Mouse (Mus musculus) heart, embryonic 15.5 days (tissue): ENCODE measurements at regions not wholly inside any gene's neighbourhood (a gene's known extent, or its start where the extent isn't known, plus 50 kb on each side); places are given as distances from the start of the nearest gene placed in this dataset.

Experiments used
- ATAC-seq: fragments of 200-750 bp; cut with Nextera tagmentation; replicated peaks from 2 replicates; pipeline ENCODE4 v1.8.0; 2017; ENCODE audit warnings: low read depth, moderate TSS enrichment; ENCODE audit not compliant: insufficient number of reproducible peaks, insufficient read depth, low FRiP score
- H3K27ac ChIP-seq: fragments of 300-500 bp; sonication (generic); 2 replicates; pipeline ENCODE4 v1.5.1; 2015; ENCODE audit warnings: mild to moderate bottlenecking, inconsistent platforms
- H3K27me3 ChIP-seq: fragments of 300-500 bp; sonication (generic); 2 replicates; pipeline ENCODE4 v1.6.1; 2015; ENCODE audit warnings: inconsistent platforms
- H3K36me3 ChIP-seq: fragments of 300-500 bp; sonication (generic); 2 replicates; pipeline ENCODE4 v1.6.1; 2015; ENCODE audit warnings: mild to moderate bottlenecking, inconsistent platforms
- H3K4me1 ChIP-seq: fragments of 300-500 bp; sonication (generic); replicated peaks from 2 replicates; pipeline ENCODE4 v1.6.1; 2015; ENCODE audit warnings: inconsistent platforms
- H3K4me2 ChIP-seq: fragments of 300-500 bp; sonication (generic); 2 replicates; pipeline ENCODE4 v1.6.1; 2015; ENCODE audit warnings: inconsistent platforms, mild to moderate bottlenecking, moderate library complexity
- H3K4me3 ChIP-seq: fragments of 300-500 bp; sonication (generic); 2 replicates; pipeline ENCODE4 v1.5.1; 2015; ENCODE audit warnings: mild to moderate bottlenecking, inconsistent platforms
- H3K9ac ChIP-seq: fragments of 300-500 bp; sonication (generic); 2 replicates; pipeline ENCODE4 v1.6.1; 2015; ENCODE audit warnings: mild to moderate bottlenecking, inconsistent platforms
- H3K9me3 ChIP-seq: fragments of 300-500 bp; sonication (generic); replicated peaks from 2 replicates; pipeline ENCODE4 v1.6.1; 2016; ENCODE audit warnings: inconsistent platforms
- WGBS: fragments of 180-500 bp; shearing (Covaris S2); methylation state at CpG from one replicate; pipeline ENCODE4 v1.1.7; 2015; ENCODE audit warnings: mixed read lengths; 5-methylcytosine and 5-hydroxymethylcytosine counted together

DNA sequence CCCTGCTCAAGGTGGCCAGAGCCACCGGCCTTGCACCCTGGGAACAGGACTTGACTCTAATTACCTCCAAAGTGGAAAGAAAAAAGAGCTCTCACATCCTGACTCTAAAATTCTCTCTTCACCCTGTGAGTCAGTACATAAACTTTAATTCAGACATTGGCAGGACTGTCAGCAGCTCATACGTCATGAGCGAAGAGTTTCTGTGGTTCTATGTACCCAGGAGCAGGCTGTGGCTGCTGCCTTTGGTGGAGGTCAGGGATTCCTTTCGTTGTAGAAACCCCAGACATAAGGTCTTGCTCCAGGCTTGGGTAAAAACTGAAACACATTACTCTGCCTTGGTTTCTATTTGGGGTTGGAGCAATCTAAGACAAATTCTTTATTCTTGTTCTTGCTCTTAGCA lies 319.4 kb downstream of the Foxa2 start:
- H3K27me3 ChIP-seq, result no peaks in the 10 kb centered on the region; the same call in 1 of the 2 replicates
- no peak overlapping the region for H3K4me3 ChIP-seq
- H3K36me3 ChIP-seq, result no peaks in the 10 kb centered on the region
- ATAC-seq, result no peak
- H3K4me1 ChIP-seq, result no peaks in the 10 kb centered on the region
- 65% methylated on average over 4 of the region's 4 CpGs for WGBS
- H3K9me3 ChIP-seq, result no peaks in the 10 kb centered on the region
- H3K4me2 ChIP-seq, result no peak overlapping the region
- H3K27ac ChIP-seq, result no peak overlapping the region
- H3K9ac ChIP-seq, result no peak overlapping the region

DNA sequence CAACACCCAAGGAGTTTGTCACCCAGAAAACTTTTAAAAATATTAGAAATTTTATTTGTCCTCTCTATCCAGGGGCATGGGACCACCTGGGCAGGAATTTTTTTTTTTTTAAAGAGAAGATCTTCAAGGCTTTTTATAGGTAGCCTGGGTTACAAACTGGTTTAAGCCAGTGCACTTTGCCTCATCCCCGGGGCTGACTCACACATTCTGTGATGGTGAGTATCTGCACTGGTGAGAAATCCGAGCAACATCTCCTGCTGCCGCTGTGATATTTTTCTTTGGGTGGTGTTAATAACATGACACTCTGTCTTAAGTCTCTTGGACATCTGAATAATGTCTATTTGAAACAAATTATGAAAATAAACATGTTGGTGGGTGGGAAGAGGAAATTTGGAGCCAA lies 327.8 kb downstream of the Foxa2 start:
- H3K27ac ChIP-seq, result no peak overlapping the region
- 74% methylated on average over 3 of the region's 3 CpGs for WGBS
- H3K4me2 ChIP-seq, result no peak overlapping the region
- H3K4me3 ChIP-seq, result no peak overlapping the region
- H3K9ac ChIP-seq, result no peak overlapping the region
- no peaks in the 10 kb centered on the region for H3K9me3 ChIP-seq
- H3K4me1 ChIP-seq, result no peaks in the 10 kb centered on the region
- no peaks in the 10 kb centered on the region for H3K27me3 ChIP-seq
- no peaks in the 10 kb centered on the region for H3K36me3 ChIP-seq
- no peak for ATAC-seq

DNA sequence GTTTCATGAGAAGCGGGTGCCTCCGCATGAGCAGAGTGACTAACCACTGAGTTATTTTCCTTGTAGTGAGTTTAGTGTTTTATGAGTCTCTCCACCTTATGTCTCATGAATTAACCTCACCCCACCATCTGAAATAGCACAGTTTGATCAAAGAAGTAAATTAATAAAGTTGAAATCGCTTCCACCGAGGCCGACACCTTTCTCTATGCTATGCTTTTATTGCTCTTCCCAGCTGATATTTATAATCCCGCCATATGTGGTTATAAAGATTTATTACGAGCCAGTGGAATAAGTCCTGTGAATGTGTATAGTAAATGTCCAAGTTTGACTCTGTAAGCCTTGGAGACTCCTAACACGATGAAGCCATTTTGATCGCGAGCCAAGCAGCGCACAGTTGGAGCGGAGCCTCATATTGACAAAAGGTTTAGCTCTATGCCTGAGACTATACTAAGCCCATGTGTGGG lies 329.3 kb downstream of the Foxa2 start:
- no peaks in the 10 kb centered on the region for H3K27me3 ChIP-seq
- no peaks in the 10 kb centered on the region for H3K4me1 ChIP-seq
- no peak overlapping the region for H3K4me2 ChIP-seq
- WGBS, result 85% methylated on average over 12 of the region's 12 CpGs
- no peak overlapping the region for H3K4me3 ChIP-seq
- ATAC-seq, result no peak
- no peaks in the 10 kb centered on the region for H3K36me3 ChIP-seq
- H3K9me3 ChIP-seq, result no peaks in the 10 kb centered on the region
- H3K9ac ChIP-seq, result no peak overlapping the region
- H3K27ac ChIP-seq, result no peak overlapping the region

DNA sequence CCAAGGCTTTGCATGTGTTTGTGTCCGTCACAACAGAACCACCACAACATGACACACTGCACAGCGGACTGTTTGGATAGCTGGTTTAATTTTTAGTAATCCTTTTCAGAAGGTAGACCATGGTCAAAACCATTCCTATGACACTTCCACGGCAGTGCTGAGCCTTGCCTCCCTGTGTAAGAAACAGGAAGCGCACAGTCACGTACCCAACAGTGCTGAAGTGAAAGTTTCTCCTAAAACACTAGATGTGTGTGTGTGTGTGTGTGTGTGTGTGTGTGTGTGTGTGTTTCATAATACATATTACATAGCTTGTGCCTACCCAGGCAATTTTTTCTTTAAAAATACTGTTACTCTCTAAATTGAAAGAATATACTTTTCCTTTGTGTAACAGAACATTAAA lies 331.0 kb downstream of the Foxa2 start:
- Histone ChIP-seq H3K27ac (no peak overlapping the region), H3K27me3 (no peaks in the 10 kb centered on the region), H3K4me1 (peaks cover 8% of the 10 kb centered on the region), H3K9me3 (no peaks in the 10 kb centered on the region), H3K4me3 (no peak overlapping the region), H3K9ac (no peak overlapping the region), H3K36me3 (no peaks in the 10 kb centered on the region), H3K4me2 (no peak overlapping the region)
- WGBS, result 84% methylated on average over 5 of the region's 5 CpGs
- no peak for ATAC-seq

DNA sequence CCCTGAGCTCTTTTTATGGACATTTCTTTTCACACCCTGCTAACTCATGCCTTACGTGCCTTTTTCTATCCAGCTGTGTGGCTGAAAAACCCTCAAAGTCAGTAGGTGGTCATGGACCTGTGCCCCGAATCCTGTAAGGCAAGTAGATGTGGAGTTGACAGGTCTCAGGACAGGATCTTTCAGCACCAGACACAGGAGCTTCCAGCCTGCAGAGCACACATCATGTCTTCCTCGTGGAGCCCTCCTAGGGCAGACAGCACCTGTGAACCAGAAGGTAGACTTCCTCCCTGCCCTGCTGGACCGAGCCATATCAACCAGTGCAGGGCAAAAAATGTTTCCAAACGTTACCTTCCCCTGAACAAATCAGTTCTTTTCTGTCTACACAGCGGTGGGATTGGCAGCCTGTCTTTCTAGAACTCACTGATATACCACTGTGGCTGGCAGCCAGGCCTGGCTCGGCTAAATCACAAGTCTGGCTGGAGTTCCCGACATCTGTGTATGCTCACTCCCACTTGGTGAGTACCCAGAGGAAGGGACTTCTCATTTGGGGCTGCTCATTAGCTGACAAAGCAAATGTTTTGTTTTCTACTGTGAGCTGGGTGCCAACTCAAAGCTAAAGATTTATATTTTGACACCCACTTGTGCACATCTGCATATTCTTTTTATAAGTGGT lies 336.0 kb downstream of the Foxa2 start:
- 16% methylated on average over 8 of the region's 8 CpGs for WGBS
- Histone ChIP-seq H3K4me3 (no peak overlapping the region), H3K9ac (no peak overlapping the region), H3K9me3 (no peaks in the 10 kb centered on the region), H3K4me2 (peak overlapping the region; percentile 46), H3K4me1 (peaks cover 16% of the 10 kb centered on the region), H3K27ac (peak overlapping the region; percentile 68), H3K27me3 (0 out of 2 replicates have a peak, but pooled peaks cover under 1% of the 10 kb centered on the region), H3K36me3 (no peaks in the 10 kb centered on the region)
- ATAC-seq, result peak; percentile 94

DNA sequence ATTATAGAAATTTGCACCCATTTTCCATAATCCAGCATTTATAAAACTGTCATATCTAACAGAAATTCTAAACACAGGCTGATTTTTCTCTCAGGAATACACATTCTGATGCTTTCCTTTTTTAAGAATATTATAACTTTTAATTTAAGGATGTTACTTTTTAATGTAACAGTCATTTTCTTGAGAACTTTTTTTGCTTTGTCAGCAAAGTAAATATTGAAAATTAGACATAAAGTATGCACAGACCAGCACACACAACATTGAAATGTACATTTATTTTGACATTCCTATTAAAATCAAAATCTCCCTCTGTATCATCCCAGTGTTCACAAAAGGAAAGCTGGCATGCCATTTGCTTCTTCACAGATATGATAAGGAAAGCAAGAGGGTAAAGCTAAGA lies 337.0 kb downstream of the Foxa2 start:
- Histone ChIP-seq H3K36me3 (no peaks in the 10 kb centered on the region), H3K9me3 (no peaks in the 10 kb centered on the region), H3K4me2 (no peak overlapping the region), H3K27me3 (0 out of 2 replicates have a peak, but pooled peaks cover 2% of the 10 kb centered on the region), H3K9ac (no peak overlapping the region), H3K4me1 (peaks cover 16% of the 10 kb centered on the region), H3K27ac (no peak overlapping the region; the same call in 1 of the 2 replicates), H3K4me3 (no peak overlapping the region)
- ATAC-seq, result no peak

DNA sequence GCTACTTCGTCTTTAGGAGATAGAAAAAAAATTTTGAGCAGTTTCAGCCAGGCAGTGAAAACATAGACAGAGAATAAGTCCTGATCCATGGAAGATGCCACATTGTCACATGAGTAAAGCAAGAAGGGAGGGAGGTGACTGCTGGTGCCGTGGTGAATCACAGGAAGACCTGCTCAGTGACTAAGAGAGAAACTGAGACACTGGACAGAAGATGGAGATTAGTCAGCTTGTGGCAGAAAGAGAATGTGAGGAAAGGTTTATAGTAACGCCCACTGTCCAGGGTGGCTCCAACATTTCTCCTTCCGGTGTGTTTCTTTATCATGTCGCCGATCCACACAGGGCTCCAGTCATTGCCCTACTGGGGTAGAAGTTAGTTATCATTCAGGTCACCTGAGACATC lies 339.6 kb downstream of the Foxa2 start:
- H3K27me3 ChIP-seq, result 0 out of 2 replicates have a peak, but pooled peaks cover 2% of the 10 kb centered on the region
- H3K4me3 ChIP-seq, result no peak overlapping the region
- no peak for ATAC-seq
- H3K27ac ChIP-seq, result no peak overlapping the region
- H3K36me3 ChIP-seq, result no peaks in the 10 kb centered on the region
- no peak overlapping the region for H3K4me2 ChIP-seq
- H3K4me1 ChIP-seq, result peaks cover 16% of the 10 kb centered on the region
- no peak overlapping the region for H3K9ac ChIP-seq
- no peaks in the 10 kb centered on the region for H3K9me3 ChIP-seq
- 77% methylated on average over 6 of the region's 6 CpGs for WGBS

DNA sequence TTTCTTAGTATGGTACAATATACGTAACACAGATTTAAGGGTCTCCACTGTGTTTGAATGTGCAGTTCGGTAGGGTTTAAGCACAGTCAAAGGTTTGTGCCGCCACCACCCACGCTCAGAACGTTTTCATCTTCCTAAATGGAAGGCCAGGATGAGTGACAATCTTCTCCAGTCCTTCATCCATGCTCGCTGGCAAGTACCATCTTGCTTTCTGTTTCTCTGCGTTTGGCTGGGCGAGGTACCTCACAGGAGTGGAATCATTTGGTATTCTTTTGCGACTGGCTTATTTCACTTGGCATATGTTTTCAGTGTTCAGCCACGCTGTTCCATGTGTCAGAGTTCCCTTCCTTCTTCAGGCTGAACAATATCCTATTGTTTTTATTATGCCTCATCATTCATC lies 342.3 kb downstream of the Pax1 start:
- no peaks in the 10 kb centered on the region for H3K9me3 ChIP-seq
- no peaks in the 10 kb centered on the region for H3K36me3 ChIP-seq
- ATAC-seq, result no peak
- H3K27me3 ChIP-seq, result 0 out of 2 replicates have a peak, but pooled peaks cover 2% of the 10 kb centered on the region
- H3K4me1 ChIP-seq, result no peaks in the 10 kb centered on the region
- WGBS, result 73% methylated on average over 10 of the region's 10 CpGs
- no peak overlapping the region for H3K27ac ChIP-seq
- H3K4me2 ChIP-seq, result no peak overlapping the region
- no peak overlapping the region for H3K4me3 ChIP-seq
- H3K9ac ChIP-seq, result no peak overlapping the region

DNA sequence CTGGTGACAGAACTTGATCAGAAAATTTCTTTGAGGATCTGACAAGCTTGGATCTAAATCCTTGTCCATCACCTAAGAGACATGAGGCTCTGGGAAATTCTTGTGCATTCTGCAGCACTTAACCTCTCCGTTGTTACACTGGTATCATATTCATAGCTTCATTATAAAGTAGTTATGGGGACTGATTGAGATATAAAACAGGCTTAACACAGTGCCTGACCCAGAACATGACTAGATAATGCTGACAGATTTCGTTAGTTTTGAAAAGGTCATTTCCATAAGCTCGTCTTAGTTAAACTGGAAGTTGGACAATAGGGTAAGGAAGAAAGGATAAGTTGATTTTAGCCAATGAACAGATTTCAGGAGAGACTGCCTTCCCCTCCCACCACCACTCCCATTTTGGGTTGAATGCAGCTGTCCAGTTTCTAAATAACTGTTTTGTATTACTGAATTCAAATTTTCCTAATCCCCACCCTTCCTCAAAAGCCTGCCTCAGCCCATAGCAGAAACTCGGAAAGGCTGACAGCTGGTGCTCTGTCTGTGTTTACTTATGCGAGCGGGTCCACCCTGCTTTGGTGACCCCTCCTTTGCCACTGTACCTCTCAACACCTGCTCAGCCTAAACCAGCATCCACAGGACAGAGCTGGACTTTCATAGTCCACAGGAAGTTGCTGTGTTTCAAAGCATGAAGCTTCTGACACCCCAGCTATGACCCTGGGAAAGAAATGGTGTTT lies 340.8 kb downstream of the Pax1 start:
- Histone ChIP-seq H3K9me3 (no peaks in the 10 kb centered on the region), H3K36me3 (no peaks in the 10 kb centered on the region), H3K9ac (no peak overlapping the region), H3K27me3 (0 out of 2 replicates have a peak, but pooled peaks cover 2% of the 10 kb centered on the region), H3K4me3 (no peak overlapping the region), H3K4me2 (no peak overlapping the region), H3K4me1 (no peaks in the 10 kb centered on the region), H3K27ac (no peak overlapping the region)
- no peak for ATAC-seq
- whole genome bisulfite sequencing, result 60% methylated on average over 6 of the region's 6 CpGs

DNA sequence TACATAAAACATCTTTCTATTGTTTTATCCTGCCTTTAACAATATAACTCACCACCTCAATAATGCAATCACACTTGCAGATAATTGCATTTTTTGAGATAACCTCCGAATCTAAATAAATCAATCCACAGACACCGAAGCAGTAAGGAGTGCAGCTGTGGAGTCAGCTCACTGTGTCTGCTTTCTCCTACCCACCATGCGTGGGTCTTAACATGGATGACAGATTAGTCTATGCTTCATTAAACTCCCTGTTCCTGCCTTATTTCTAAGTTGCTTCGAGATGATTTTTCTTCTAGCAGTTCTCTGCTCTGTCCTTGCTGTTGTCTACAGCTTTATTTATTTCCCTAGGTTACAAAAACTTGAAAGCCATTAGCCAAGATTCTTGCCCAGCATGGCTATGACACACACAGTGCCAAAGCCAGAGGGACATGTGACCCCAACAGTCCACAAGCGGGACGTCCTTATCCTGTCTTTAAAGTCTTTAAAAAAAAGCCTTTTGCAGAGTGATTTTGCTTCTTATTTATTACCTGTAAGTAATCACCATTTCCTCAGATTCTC lies 337.9 kb downstream of the Pax1 start:
- Histone ChIP-seq H3K9me3 (no peaks in the 10 kb centered on the region), H3K9ac (no peak overlapping the region), H3K4me3 (no peak overlapping the region), H3K36me3 (no peaks in the 10 kb centered on the region), H3K27ac (no peak overlapping the region), H3K4me1 (no peaks in the 10 kb centered on the region), H3K27me3 (no peaks in the 10 kb centered on the region), H3K4me2 (no peak overlapping the region)
- 65% methylated on average over 6 of the region's 6 CpGs for WGBS
- ATAC-seq, result no peak

DNA sequence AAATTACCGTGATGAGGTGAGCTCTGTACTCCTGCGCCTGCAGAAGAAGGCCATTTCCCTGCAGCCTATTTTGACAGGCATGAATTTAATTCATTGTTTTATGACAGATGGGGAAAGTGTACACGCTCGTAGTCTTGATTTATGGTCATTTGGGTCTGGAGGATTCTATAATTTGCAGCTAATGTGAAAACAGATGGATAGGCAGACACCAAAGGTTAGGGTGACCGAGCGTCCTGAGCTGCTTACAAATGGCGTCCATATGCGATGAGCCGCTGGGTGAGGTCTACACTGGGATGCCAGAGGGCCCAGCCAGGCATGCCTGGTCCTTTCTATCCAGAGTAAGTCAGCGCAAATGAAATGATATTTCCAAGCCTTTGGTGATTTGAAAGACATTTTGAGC lies 330.2 kb downstream of the Pax1 start:
- H3K9ac ChIP-seq, result no peak overlapping the region
- ATAC-seq, result no peak
- no peaks in the 10 kb centered on the region for H3K4me1 ChIP-seq
- 81% methylated on average over 10 of the region's 10 CpGs for WGBS
- no peaks in the 10 kb centered on the region for H3K36me3 ChIP-seq
- H3K4me2 ChIP-seq, result no peak overlapping the region
- no peaks in the 10 kb centered on the region for H3K9me3 ChIP-seq
- H3K4me3 ChIP-seq, result no peak overlapping the region
- H3K27me3 ChIP-seq, result no peaks in the 10 kb centered on the region; the same call in 1 of the 2 replicates
- H3K27ac ChIP-seq, result no peak overlapping the region
